Mouse (Mus musculus): ENCODE measurements around the gene Hsd17b3.
A peak's percentile ranks its signal among the peaks of the same experiment; 100 is the strongest.
"Not testable (repeated sequence)": the region's sequence is repeated elsewhere in the genome, so short reads cannot be mapped to it uniquely, and the experiment has no call there.

Gene Hsd17b3

DNA sequence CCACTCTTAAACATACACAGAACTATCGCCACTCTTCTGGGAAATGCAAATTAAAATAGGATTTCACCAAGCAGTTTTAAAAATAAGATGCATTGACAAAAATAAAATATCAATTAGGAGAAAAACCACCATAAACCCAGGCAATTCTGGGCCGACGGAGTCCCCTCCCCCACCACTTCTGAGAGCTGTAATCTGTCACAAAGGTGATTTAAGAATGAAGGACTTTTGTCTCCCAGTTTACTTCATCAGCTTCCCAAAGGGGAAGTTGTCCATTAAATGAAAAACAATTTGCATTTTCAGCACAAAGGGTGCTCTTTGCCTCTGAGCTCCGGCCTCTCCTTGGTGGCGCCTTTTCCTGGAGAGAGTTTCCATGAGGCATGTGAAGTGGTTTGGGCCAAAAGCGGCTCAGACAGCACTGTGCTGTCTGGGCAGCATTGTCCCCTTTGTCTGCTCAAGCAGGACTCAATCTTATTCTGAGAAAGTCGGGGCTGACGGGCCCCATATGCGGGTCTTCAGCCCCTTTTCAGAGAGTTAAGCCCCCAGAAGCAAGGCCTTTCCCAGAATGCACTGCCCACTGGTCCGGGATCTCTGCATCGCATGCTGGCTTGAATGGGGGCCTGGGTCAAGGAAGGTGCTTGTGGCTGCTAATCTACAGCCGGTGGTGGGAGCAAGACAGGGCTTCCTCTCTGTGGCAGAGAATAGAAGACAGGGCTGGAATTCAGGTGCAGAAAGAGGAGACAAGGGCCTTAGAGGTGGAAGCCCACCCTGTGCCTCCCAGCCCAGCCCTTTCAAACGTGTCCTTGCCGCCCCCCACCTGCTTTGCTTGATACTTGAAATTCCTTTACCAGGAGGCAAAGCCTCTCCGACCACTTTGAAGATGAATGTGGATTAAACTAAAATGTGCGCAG is 7.8 kb downstream of the Hsd17b3 start:
- DNase-seq (ENCODE audit: low spot score) = no peak

DNA sequence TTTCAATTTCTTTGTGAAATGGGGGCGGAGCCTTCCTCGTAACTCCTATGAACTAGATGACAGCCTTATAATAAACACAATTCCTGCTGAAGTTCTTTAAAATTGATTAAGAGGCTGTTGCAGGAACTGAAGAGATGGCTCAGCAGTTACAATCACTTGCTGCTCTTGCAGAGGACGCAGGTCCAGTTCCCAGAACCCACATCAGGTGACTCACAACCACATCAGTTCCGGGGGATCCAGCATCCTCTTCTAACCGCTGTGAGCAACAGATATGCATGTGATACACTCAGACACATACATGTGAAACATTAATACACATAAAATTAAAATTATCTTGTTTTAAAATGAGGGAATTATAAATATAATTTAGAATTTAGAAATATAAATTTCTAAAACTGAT is 11.4 kb downstream of the Hsd17b3 start:
- no peak for DNase-seq (ENCODE audit: low spot score)

DNA sequence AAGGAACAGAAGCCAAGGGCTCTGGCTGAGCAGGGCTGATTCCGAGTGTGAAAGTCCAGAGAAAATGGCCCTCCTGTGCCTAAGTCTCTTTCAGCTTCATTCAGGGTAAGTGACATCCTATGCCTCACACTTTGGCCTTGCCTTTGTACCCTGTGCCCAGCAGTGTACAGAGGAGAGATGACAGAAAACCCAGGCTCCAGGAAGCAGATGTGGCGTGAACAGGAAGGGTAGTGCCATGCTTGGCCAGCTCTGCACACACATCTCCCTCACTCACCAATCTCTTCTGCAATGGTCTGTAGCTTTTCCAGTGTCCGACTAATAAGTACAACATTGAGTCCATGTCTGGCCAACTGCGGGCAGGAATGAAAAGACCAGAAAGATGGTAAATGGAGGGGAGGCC is 13.0 kb downstream of the Hsd17b3 start:
- no peak for DNase-seq (ENCODE audit: low spot score)

DNA sequence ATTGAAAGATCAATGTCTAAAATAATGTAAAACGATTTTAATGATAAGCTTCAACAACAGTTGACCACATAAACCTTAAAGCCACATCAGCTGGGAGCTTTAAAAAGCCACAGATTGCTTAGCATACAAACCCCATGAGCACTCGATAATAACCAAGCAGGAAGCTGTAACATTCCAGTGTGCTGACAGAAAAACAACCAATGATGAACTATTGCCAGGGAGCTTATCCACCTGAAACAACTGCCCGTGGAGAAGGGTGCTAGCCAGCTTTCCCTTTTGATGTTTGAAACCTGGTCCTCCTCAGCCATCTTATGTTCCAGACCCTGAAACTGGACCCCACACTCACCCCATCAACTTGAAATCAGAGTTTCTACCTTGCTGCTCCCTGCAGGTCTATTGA is 22.4 kb downstream of the Hsd17b3 start:
- no peak for DNase-seq (ENCODE audit: low spot score)

DNA sequence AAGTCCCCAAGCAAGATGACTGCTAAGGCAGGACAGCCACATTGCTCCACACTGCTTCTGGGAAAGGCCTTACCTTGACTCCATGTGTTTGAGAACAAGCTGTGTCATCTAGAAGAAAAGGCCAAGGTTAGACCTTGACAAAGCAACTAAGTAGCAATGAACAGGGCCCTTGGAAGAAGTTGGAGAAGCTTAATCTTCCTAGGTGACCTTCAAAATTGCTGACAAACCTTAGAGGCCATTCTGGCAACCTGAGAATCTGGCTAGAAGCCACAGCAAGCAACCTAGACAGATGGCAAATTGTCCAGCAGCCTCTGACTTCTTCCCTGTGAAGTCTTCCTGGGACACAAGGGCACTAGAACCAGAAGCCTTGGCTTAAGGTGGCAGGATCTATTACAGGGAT is 24.8 kb downstream of the Hsd17b3 start:
- DNase-seq (ENCODE audit: low spot score) = no peak

DNA sequence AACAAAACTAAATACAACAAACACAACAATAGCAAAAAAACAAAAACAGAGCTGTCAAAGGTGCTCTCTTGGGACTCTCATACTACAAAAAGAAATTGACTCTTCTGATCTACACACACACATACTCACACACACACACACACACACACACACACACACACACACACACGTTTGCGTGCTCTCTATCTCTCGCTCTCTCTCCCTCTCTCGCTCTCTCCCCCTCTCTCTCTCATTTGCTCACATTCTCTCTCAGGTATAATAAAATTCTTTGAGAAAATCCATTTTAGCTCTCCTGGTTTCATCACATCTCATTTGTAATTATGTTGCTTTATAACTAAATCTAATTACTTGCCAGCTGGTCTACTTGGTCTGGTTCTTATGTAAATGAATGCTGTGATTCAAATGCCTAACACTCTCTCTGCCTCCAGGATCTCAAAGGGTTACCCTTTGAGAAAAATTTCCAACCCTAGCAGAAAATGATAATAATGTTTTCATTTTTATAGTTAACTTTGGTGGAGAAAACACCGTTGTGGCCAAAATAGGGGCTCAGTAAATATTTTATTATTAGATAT is 28.0 kb downstream of the Hsd17b3 start:
- DNase-seq (ENCODE audit: low spot score) = no peak

DNA sequence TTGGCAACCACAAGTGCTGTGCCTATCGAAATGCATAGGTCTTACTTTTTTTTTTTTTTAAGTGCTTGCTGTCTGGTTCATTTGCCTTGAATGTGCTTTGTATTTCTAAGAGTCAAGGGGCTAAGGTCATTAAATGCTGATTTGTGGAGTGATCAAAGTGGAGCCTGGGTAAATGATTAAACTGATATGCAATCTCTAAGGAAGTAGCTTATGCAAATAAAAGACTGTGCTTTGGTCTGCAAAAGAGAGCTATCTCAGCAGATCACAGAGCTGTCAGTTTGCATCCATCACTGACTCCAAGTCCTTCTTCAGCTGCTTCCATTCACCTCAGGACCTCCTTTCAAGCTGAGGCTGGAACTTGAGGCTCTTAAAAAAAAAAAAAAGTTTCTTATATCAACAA is 35.1 kb downstream of the Hsd17b3 start:
- no peak for DNase-seq (ENCODE audit: low spot score)

DNA sequence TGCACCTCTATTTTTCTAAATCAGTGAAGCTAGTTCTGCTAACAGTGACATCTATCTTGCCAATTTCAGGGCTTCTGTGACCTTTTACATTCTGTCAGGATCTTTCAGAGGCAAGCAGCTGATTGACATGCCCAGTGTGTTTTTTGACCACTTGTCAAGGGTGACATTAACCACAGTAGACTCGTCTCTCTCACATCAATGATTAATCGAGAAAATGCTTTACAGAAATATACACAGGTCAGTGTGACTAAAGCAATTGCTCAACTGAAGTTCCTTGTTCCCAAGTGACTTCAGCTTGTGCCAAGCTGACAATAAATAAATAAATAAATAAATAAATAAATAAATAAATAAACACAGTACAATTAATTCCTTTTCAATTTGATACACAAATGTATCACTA is 36.7 kb downstream of the Hsd17b3 start:
- DNase-seq (ENCODE audit: low spot score) = not testable (repeated sequence)

DNA sequence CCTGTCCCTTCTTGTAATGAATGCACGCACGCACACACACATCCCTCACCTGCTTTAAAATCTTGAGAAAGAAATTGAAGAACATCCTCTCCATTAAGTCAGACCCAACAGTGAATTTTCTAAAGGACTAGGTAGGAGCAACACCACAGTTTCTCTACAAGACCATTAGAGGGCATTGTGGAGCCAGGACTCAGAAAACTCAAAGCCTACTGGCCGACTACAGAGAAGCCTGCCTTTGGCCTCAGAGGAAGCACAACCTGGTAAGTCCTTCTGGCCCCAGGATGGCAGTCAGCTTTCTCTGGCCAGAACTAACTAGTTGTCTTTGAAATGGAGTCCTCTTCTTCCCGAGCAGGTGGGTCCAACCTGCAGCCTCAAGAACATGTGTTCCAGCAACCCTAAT is 38.1 kb downstream of the Hsd17b3 start:
- DNase-seq (ENCODE audit: low spot score) = no peak

DNA sequence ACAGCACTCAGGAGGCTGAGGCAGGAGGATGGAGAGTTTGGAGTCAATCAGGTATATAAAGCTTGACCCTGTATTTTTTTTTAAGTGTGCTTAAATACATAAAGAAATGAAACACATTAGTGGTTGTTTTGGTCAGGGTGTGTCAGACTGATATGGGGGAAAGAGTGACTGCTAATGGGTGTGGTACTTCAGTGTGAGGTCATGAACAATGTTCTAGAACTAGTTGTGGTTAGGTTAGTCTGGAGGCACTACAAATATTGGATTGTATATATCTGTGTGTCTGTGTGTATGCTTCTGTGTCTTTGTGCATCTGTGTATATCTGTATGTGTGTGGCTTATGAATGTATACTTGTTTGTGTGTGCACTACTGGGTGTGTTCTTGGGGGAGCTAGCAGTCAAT is 39.5 kb downstream of the Hsd17b3 start:
- no peak for DNase-seq (ENCODE audit: low spot score)

DNA sequence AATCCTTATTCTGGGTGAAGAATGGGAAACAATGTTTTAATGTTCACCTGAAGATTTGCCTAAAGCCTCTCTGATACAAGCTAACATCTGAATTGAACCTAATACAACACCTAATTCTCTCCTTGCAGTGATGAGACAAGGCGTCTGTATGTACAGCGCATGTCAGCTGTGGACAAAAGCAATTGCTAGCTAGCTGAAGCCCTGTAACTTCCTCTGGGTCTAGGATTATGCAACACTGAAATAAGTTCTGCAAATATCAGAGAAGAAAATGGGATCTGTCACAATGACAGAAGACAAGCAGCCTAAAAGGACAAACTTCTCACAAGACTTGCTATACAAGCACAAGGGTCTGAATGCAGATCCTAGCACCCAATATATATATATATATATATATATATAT is 40.6 kb downstream of the Hsd17b3 start:
- DNase-seq (ENCODE audit: low spot score) = no peak

DNA sequence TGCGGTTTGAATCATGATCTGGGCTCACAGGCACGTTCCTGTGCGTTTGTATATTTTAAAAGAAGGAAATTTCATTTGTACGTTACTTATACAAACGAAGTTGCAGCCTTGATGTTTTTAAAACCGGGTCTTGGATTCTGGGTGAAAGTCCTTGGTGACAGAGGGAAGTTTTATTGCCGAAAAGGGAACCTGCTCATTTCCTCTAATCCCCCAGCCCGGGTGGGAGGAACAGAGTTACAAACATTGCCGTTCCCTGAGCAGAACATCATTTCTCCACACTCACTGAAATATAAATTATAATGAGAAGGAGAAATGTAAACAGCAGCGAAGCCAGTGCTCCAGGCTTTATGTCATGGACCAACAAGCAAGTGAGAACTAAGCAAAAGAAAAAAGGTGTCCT is 49.1 kb downstream of the Hsd17b3 start:
- no peak for DNase-seq (ENCODE audit: low spot score)

DNA sequence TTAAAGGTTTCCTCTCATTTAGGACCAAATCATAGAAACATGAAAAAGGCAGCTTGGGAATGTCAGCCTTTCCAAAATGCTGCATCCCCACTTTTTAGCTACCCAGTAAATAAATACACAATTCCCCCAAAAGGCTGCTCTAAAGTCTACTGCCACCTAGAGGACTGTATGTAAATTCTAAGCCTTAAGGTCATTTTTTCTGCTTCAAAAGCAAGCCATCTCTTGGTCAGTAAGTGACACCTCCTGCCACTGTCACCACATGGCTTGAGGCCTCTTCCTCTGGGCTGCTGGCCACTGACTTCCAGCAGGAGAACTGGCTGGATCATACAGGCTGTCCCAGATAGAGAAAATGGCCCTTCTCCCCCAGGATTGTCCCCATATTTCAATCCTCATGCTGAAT is 50.9 kb downstream of the Hsd17b3 start:
- DNase-seq (ENCODE audit: low spot score) = peak; percentile 36

DNA sequence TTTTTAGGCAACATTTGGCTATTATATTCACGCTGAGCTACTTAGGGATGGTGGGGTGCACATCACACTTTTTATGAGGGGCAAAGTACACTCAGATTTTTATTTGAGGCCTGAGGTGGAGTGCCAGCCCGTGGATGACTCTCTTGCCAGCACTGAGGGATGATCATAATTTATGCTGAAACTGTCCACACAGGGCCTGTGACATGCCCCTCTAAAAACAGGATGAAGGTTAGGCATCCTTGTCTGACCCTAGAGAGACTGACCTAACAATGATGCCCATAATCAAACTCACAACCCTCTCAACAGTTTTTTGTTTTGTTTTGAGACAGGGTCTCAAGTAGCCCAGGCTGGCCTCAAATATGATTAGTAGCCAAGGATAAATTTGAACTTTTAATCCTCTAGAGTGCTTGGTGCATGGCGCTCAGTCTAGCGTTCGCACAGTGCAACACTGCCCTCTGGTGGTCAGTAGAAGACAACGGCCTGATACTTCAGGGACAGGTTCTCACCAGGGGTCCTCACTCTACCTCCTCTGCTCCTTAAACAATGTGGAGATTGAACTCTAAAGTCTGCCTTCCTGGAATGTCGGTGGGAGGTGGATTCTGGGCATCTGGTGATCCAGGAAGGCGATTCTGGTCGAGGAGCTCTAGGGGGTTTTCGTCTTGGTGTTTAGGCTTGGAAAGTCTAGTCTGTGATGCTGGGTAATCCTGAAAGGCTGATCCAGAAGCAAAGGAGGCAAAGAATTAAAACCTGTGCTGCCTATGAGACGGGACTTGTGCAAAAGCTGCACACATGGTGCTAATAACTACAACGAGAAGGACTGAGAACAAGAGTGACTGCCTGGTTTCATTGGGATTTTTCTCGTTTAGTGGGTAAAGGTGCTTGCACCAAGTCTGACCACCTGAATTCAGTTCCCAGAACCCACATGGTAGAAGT is 52.7 kb downstream of the Hsd17b3 start:
- peak; percentile 82 for DNase-seq (ENCODE audit: low spot score)

DNA sequence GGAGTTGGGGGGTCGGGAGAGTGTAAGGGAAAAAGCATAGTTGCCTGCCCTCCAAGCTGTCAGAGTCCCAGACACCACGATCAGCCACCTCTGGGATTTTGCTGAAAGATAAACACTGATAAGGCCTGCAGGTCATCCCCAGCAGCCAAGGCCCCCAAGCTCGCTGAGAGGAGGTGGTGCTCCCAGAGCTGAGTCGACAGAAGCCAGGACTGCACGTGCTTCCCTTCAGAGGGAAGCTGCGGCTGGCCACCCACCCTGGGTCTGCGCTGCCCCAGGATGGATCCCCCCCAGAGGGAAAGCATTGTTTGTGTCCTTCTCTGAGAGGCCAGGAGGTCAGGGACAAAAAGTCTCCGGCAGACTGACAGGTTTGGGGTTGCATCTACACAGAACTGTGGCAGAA is 54.0 kb downstream of the Hsd17b3 start:
- DNase-seq (ENCODE audit: low spot score) = no peak

DNA sequence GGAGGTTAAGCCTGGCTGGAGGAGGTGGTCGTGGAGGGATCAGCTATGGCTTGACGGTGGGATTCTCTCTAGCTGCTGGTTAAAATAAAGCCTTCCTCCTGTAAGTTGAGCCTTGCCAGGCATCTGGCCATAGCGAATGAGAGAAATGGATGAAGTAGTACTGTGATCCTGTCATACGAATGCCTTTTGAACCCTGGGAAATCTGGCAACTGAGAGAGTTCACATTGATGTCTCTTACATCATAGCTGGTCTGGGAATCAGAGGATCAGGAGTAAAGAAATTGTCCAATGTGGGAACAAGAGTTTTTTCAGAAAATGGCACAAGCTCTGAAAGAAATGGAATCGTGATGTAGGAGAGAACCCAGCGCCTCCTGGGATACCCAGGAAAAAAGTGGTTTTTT is 55.1 kb downstream of the Hsd17b3 start:
- no peak for DNase-seq (ENCODE audit: low spot score)

DNA sequence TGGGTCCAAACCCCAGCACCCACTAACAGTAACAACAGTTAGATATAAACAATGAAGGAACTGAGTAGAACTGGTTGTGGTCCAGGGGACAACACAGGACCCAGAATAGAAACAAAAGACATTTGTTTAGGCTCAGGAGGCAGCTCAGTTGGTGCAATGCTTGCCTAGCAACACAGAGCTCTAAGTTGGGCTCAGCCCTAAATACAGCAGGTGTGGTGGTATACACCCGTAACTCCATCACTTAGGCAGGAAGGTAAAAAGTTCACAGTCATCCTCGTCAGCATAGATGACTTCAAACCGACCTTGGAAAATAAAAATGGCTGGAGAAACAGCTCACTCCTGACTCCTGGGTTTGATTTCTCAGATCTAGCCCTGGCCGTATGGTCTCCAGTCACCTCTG is 55.8 kb downstream of the Hsd17b3 start:
- no peak for DNase-seq (ENCODE audit: low spot score)

DNA sequence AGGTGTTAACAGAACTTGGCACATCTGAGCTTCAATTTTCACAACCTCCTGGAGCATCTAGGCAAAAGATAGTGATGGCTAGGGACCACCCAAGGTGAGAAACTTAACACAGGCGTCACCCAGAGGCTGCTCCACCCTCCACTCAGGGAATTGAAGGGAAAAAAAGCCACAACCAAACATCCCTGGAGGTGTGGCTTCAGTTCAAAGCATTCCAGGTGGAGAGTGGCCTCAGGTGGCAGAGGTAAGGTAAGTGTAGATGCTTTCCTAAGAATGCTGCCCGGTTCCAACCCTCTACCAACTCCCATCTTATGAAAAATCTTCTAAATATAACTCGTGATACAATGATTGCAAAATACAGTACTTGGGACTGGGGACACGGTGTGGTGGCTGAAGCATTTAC is 57.8 kb downstream of the Hsd17b3 start:
- DNase-seq (ENCODE audit: low spot score) = no peak

DNA sequence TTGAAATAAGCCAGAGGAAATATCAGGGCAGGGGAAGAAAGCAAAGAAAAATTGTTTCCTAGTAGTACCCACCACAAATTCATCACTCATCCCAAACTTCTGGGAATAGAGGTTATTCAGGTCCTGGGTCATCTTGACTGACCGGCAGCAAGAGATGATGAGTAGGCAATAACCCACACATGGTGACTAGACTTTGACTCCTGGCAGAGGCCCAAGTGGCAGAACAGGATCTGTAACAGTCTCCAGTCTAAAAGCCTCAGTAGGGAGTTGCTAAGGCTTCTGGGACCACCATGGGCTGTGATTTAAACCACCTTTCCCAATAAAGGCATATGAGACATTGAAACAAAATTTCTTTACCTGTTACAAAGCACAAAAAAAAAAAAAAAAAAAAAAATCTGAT is 58.2 kb downstream of the Hsd17b3 start:
- peak; percentile 28 for DNase-seq (ENCODE audit: low spot score)

DNA sequence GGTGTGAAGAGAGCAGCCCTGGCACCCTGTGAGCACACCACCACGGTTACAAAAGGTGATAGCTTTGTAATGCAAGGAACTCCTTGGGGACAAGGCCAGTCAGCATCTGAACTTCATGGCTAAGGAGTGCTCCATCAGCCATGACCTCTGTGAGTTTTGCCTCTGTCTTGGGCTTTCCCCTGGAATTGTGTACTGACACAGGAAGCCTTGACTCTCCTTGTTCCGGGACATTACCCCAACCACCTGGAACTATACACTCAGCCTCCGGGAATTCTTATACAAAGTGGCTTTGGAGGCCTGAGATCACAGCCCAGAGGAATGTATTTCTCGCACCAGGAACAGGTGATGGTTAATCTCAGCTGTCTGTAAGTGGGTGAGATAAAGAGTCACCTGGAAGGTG is 64.2 kb downstream of the Hsd17b3 start:
- DNase-seq (ENCODE audit: low spot score) = no peak

DNA sequence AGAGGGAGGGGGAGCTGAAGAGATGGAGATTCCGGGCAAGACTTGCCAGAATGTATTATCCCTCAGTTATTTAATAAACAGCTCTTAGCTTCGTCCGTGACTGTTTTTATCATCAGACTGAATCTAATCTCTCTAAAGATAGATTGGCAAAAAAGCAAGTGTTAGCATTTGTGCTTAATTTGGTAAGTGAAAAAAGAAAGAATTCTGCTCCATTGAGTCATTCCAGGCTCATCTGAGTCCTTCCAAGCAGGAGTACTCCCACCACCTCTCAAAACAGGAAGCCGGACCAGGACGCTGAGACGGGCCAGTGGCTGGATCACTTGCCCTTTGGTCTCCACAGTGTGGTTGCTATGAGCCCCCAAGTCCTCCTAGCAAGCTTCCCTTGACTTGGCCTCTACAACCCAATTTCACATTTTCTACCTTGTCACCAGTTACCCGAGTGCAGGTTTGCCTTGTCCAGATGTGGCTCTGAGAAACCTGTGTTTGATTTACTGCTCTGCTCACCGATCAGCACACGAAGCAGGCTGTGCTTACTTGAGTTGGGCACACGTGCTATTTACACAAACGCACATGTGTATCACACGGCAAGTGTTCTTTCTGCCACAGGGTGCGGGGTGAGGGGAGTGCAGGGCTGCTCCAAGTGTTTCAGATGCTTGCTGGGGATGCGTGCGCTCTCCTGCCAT is 66.1 kb downstream of the Hsd17b3 start:
- DNase-seq (ENCODE audit: low spot score) = no peak

DNA sequence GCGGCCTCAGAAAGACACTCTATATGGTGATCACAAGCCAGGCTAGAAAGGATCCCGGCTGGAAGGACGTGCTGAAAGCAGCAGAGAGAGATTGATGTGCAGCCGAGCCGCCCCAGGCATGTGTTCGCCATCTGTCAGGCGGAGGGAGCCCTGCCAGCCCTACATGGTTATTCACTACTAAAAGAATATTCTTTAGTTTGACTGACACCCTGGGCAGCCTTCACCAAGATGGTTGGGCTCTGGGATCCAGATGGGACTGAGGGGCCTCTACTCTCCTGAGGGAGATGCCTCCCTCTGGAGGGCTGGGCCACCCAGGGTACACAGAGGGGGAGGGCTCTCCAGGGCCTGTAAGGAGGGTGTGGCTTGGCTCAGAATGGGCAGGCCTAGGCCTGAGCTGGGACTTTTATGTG is 68.1 kb downstream of the Hsd17b3 start:
- no peak for DNase-seq (ENCODE audit: low spot score)
